Mouse (Mus musculus) frontal cortex, adult 2 months (tissue): ENCODE data around the gene Adar. TPM values are rescaled to one million over a fixed set of nuclear protein-coding genes. Genes with fewer than 3 reads are reported as not detected.
"Not testable (repeated sequence)": the region's sequence is repeated elsewhere in the genome, so short reads cannot be mapped to it uniquely, and the experiment has no call there.

Experiments used
- DNase-seq, 2 experiments: peaks; one replicate each; pipeline ENCODE4 v3.0.0; 2022; ENCODE audit warnings: low spot score in 1 of 2; ENCODE audit errors: extremely low spot score in 1 of 2
- polyA plus RNA-seq: library from polyadenylated mRNA; depleted of rRNA; stranded (reverse); fragments of >200 nt; gene quantifications from 2 replicates; pipeline ENCODE4 v1.2.3, GENCODE M21; 2012; rRNA removed

The Adar gene
- polyA plus RNA-seq, 1 experiment: 108 TPM

DNA sequence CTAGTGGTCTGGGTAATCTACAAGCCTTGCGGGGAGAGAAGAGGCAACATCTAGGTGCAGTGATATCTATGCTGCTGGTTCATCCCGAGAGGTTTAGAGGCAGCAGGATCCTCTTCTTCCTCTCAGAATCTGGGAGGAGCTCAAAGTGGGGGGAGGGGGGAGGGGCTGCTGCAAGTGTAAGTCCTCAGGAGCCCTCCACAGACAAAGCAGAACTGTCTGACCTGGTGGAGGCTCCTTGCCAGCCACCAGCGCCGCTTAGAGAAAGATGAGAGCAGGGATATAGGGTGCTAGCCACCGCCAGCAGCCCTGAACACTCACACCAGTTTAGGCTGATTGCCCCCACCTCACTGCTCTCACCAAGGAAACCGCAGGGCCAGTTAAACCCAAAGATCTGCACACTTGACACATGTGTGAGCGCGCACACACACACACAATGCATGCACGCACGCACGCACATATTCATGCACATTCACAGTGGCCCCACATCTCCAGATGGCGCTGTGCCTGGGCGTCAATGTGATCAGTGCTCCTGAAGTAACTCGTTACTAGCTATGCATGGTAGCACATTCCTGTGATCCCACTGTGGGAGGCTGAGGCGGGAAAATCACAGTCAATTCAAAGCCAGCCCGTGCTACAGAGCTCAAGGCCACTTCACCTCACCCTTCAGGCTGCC, 74.0 kb downstream of the Adar start:
- DNase-seq: no peak

DNA sequence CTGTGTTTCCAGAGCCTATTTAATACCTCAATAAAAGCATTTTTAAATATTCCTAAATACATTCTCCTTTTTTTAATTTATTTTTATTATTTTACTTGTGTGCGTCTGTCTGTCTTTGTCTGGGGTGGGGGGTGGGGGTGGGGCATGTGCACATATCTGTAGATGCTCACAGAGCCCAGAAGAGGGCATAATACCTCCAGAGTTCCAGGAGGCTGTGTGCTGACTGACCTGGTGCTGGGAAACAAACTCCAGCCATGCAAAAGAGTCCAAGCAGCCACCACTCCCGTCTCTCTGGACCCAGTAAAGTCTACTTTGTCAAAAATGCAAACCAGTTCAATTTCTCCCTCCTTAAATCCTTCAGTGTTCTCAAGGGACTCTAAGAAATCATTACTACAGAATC, 79.8 kb downstream of the Adar start:
- no peak for DNase-seq

DNA sequence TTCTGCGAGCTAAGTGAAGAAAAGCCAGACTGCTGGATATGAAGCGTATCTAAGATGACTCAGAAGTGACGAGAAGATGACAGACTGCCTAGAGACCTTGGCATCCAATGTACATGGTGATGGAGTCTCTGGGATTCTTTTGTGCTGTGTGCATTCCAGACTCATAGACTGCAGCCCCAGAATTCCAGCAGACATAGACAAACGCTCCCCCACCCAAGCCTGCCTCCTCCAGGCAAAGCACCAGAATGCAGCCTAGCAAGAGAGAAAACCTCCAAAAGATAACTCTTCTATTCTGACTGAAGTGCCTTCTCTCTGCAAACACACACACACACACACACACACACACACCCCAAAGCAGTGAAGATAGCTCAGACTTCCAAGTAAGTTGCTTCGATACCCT, 80.9 kb downstream of the Adar start:
- no peak for DNase-seq

DNA sequence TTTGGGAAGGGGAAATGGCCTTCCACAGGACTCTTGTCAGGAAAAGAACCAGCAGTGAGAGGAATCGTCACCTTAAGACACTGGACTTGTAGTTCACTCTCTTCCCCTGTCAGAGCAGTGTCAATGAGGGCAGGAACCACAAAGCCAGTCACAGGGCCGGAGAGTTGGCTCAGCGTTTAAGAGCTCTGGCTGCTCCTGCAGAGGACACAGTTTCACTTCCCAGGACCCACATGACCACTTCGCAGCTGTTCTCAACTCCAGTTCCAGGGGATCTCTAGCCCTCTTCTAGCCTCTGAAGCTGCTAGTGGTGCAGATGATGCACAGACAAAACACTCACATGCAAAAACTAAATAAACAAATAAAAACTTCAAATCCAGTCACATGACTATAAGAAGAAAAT, 81.5 kb downstream of the Adar start:
- DNase-seq: no peak

DNA sequence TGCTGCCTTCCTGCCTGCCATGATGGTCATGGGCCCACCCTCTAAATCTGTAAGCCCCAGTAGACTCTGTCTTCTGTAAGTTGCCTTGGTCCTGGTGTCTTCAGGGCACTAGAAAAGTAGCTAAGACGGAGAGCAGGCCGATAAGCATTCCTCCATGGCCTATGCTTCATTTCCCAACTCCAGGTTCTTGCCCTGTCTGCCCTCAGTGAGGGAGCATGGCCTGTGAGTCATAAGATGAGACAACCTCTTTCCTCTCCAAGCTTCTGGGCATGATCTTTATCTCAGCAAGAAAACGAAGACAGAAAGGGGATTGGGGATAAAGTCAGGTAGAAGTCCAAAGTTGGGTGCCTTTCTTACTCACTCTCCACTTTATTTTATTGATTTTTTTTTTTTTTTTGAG, 83.7 kb downstream of the Adar start:
- no peak for DNase-seq

DNA sequence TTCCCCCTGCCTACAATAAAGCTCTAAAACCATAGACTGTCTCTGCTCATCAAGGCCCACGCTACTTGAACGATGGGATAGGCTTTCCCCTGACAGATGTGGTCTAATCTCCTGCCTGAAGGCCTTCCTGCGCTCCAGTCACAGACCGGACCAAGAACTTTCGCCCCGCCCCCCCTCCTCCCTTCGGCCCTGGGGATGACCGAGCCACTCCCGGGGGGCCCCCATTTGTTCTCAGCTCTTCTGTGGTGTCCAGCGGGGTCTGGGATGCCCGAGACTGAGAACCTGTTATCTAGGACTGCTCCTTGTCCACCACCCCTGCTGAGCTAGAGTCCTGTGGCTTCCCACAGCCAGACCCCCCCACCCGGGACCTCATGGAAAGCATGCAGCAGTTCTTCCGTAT, 84.7 kb downstream of the Adar start:
- DNase-seq: no peak

DNA sequence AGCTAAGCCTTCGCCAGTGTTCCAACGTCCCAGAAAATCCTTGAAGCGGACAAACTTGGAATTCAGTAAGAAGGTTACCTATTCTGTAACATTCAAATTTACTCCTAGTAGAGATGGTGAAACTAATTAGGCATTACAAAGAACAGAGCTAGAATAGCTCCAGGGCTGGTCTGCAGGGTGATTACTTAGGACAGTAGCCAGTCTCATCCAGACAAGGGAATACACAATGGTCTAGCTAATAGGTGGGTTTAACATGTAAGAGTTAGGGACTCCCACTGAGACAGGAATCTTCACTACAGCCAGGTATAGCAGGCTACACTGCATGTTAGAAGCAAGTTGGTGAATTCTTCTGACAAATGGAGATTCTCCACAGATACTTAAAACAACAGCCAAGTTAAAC, 85.3 kb downstream of the Adar start:
- DNase-seq: not testable (repeated sequence)

DNA sequence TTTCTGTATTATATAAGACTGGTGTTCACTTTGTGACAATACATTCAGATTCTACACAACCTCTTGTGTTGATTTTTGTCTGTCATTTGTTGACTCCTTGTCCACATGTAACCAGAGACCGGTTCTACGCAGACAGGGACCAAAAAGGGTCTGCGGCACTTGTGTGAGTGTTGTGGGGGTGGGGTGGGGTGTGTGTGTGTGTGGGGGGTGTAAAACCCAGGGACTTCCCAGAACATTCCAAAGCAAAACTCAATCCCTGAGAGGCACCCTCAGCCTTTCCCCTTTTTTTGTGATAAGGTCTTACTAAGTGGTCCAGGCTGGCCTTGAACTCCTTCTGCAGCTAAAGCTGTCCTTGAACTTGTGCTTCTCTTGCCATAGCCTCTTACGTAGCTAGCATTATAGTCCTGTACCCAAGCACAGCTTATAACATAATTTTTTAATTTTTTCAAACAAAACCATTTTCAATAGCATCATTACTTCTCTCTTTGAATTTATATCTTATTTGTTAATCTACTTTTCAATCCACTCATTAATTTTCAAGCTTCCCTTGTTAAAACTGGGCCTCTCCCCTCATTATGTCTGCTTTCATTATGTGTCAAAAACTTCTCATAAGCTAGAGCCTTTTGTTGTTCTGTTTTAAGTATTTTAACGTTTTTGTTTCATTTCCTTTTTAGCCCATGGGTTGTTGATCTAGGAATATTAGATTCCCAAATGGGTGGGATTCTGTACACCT, 86.1 kb downstream of the Adar start:
- DNase-seq: no peak

DNA sequence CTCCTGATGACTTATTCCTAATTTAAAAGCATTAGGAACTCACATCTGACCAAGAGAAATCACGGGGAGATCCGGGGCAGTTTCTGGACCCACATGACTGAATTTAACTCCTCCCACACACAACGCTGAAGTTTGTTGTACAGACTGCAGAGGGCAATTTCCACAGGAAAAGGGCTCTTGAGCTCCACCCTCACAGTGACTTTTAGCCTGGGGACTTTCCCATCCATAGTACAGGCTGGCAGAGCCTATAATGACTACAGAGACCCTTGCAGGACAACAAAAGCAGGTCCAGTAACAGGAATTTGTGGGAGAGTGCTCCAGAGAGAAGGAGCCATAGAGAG, 86.7 kb downstream of the Adar start:
- no peak for DNase-seq

DNA sequence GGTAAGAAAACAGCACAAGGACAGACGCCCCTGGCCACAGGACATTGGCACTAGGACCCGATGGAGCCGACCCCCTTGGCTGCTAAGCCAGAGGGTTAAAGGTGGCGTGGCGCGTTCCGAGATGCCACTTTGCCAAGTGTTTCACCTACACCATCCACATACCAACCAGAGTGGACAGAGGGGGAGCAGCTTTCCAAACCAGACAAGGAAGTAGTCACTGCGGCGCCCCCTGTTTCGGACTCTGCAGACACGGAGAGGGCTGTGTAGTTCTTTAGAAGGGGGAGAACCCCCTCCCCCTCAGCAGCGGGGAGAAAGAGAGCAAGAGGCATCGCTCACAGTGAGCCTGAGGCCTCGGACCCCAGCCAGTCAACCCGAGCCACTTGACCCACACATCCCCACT, 88.1 kb downstream of the Adar start:
- DNase-seq: no peak

Other genes starting within 250 kb of the Adar start
- 11.4 and 15.8 TPM in 2 replicates for gene Kcnn3, start 194.9 kb upstream of the Adar start, polyA plus RNA-seq
- 24.8 and 26.7 TPM in 2 replicates for gene Chrnb2, start 49.6 kb downstream of the Adar start, polyA plus RNA-seq
- 56.9 and 58.0 TPM in 2 replicates for gene Ube2q1, start 58.6 kb downstream of the Adar start, polyA plus RNA-seq
- gene She, start 116.3 kb downstream of the Adar start, polyA plus RNA-seq: 2.0 and 2.4 TPM in 2 replicates
- gene Il6ra, start 198.2 kb downstream of the Adar start, polyA plus RNA-seq: 1.7 and 2.3 TPM in 2 replicates
- gene Atp8b2, start 248.5 kb downstream of the Adar start, polyA plus RNA-seq: 104 and 105 TPM in 2 replicates